Mouse (Mus musculus) cerebellum, adult 2 months (tissue): ENCODE measurements around the gene Pik3r5.

Experiments used
- CTCF ChIP-seq: fragments of 200-500 bp; IDR thresholded peaks from 2 replicates; pipeline ENCODE4 v1.5.1; 2011; ENCODE audit warnings: low read depth, mild to moderate bottlenecking, control low read depth, low read length, moderate library complexity, borderline replicate concordance; ENCODE audit not compliant: insufficient read depth
- POLR2A ChIP-seq: fragments of 200-500 bp; IDR thresholded peaks from 2 replicates; pipeline ENCODE4 v1.6.1; 2011; ENCODE audit warnings: low read length, control low read depth, borderline replicate concordance; ENCODE audit not compliant: insufficient read depth

DNA sequence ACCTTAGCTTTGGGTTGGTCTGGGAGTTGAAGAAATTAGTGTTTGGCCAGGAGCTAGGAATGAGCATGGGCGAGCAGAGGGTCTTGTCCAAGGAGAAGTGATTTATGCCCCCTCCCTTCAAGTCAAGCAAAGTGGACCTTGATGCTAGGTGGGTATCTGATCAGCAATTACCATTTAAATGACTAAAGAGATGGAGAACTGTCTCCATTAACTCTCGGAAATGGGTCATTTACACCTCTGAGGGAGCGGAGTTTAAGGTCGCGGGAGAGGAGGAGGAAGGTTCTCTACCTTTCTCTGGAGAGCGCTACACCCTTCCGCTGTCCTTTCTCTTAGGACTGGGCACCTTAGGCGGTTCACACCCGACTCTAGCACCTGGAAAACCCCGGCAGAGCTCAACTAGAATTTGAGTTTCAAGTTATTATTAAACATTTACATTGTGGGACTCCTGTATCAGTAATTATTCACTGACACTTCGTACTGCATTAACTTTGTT is 31.1 kb upstream of the Pik3r5 start, which contains the start of gene Ntn1:
- TF ChIP-seq CTCF (no peak), POLR2A (no peak)
